Mouse (Mus musculus): ENCODE measurements around the gene Bahcc1. TPM values are rescaled to one million over a fixed set of nuclear protein-coding genes. Genes with fewer than 3 reads are reported as not detected.
A peak's percentile ranks its signal among the peaks of the same experiment; 100 is the strongest.

Gene Bahcc1
- total RNA-seq, 2 experiments from 2014 or later: 8.5 to 11.2 TPM

- intact Hi-C loops (cut with DNase I): no loop called here
These were observed 5.1 kb upstream of the Bahcc1 start for GRCm38 (mm10) chr11:120227571-120228051.

DNA sequence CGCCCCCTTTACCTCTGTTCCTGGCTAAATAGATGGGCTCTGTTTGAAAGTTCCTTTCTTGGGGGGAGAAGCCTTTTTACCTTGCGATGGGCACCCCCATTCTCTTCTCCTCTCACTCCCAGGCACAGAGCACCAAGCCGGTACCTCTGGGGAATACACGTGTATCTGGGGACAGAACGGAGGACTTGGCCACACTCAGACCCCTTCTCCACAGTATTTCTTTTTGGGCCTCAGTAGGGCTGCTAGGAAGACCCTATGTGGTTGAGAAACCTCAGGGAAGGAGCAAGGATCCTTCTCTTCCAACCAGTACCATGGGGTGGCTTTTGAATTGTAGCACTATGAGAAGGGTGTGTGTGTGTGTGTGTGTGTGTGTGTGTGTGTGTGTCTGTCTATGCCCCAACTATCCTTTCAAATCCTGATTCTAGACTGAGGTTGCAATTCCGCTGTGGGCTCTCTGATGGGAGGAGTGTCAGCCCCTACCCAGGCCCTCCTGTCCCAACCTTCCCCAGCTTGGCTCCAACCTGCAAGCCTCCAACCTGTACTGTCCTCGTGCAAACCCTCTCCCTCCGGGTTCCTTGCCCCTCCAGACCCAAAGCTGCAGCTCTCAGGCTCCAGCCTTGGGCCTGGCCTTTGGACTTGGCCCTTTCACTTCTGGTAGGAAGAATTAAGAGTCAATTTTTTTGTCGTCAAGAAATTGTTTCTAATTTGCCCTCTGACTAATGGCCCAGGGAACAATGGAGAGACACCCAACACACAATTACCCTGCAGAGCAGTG, 4.4 kb upstream of the Bahcc1 start:
- no peak for DNase-seq
- intact Hi-C loops (cut with DNase I): no loop called here

More at GRCm38 (mm10) chr11:120227571-120228051, 5.1 kb upstream of the Bahcc1 start:
- DNase-seq: no peak

GRCm38 (mm10) chr11:120228911-120229437, 3.8 kb upstream of the Bahcc1 start:
- intact Hi-C loops (cut with DNase I): no loop called here
- no peak for DNase-seq

DNA sequence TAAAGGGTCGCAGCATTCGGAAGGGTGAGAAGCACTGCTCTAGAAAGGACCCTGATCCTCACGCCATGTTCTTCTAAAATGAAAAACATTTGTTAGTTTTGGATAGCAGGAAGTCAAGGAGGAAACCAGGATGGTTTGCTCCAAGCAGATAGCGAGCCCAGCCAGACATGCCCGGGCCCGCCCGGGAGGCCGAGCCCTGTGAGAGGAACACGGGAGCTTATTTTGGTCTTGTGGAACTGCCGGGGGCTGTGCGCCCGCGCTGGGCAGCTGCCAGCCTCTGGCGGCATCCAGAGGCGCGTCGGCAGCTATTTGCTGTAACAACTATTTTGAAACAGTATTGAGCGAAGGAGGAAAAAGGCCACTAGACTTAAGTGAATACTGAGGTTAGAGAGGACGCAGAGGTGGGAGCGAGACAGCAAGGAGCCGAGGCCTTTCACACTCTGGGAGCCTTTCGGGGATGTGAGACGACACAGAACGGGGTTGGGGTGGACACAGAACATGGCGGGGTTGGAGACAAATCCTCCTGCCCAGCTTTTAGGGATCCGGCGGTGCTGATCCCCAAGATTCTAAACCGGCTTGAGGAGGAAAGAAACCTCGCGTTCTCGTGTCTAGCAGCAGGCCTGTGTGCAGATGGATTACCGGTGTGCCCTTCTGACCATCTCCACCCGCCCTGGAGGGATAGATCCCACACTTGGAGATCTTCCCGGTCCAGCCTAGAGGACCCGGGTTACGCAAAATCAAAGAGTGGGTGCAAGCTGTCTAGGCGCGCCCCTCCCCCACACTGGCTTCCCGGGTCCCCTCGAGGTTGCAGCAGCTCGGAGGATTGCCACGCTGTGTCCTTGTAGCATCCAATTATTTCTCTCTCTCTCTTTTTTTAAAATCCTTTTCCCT, 2.6 kb upstream of the Bahcc1 start:
- DNase-seq: peak; percentile 79 to 84
- intact Hi-C loops (cut with DNase I): loop anchor here (1.0 kb wide), 1 partner anchor 41 kb away; no protein-coding TSS in a partner anchor

DNA sequence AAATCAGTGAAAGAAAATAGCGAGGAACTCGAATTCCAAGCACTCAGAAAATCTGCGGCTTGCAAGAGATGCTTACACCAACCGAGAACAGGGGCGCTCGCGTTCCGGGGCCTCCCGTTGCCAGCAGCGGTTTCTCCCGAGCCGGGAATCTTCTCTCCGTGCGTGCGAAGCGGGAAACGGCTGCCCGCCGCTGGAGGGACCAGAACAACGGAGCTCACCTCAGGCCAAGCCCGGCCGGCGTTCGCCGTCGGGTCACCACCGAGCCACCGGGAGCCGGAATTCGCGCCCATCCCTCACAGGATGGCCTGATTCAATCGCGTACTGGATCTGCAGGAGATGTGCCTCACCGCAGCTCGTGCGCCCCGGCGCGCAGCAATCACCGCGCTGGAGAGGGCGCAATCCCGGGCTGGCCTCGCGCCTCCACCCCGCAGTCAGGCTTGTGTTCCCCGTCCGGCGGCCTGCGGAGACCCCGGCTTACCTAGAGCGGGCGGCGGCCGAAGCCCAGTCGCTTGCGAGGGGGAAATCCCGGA, 1.8 kb upstream of the Bahcc1 start:
- intact Hi-C loops (cut with DNase I): loop anchor here (1.0 kb wide), 1 partner anchor 42 kb away; no protein-coding TSS in a partner anchor
- DNase-seq: peak; percentile 73 to 82

- intact Hi-C loops (cut with DNase I): no loop called here
These were observed 1.4 kb upstream of the Bahcc1 start for GRCm38 (mm10) chr11:120231379-120231778.

DNA sequence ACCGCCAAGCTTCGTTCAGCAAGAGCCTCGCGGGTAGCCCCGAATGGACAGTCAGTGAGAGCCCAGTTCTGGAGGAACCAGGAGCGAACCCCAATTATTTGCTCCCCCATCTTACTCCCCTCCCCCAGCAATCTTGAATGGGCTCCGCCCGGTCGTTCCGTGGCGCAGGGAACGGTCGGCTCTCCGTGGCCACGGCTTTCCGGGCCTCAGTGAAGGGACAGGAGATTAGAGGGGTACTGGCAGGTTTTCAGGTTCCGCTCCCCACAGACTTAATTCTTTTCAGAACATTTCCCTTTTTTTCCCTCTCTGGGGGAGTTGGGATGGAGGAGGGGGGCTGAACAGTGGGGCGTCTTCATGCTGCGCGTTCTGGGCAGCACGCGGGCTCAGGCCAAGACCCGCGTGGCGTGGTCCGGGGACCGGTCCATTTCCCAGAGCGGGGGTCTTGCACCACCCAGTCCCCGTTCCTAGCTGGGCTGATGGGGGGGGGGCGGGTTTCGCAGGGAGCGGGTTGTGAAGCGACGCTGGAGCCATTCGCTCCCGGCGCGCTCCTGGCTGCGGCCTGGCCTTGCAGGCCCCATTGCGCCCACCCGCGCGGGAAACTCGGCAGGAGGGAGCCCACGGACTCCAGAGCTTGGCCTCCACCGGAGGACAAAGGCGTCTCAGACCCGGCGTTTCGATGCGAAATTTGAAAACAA, 841 bp downstream of the Bahcc1 start:
- intact Hi-C loops (cut with DNase I): loop anchor here (2.0 kb wide), 1 partner anchor 115 kb away; the partner anchor contains the start of gene Actg1
- peak in 1 of 2 experiments; percentile 82 for DNase-seq

More at GRCm38 (mm10) chr11:120231379-120231778, 1.4 kb upstream of the Bahcc1 start:
- DNase-seq: peak; percentile 99 to 100

DNA sequence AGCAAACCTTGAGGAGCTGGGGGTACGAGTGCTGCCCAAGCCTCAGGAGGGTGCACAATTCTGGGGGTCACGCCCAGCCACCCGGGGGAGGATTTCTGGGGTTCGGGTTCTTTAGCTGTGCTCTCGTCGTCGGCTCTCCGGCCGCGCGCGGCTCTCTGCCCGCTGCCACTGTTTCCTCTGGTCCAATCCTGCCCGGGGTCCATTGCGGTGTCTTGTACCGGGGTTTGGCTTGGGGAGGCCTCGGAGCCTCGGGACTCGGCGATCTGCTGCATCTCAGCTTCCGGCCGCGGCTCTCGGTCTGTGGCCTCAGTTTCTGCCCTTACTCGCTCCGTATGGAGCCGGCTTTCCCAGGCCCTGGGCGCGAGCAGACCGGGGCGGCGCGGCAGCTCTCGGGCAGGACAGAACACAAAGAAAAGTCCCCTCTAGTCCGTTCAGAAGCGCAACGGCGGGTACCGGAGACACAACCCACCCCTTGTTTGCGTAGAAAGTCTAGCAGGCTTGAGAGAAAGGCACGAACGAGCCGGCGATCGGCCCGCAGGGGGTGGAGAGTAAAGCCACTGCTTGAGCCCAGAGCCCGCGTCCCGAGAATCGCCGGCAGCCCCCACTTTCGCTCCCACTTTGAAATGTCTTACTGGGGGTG, 1.5 kb downstream of the Bahcc1 start:
- intact Hi-C loops (cut with DNase I): no loop called here
- peak; percentile 69 to 83 for DNase-seq

DNA sequence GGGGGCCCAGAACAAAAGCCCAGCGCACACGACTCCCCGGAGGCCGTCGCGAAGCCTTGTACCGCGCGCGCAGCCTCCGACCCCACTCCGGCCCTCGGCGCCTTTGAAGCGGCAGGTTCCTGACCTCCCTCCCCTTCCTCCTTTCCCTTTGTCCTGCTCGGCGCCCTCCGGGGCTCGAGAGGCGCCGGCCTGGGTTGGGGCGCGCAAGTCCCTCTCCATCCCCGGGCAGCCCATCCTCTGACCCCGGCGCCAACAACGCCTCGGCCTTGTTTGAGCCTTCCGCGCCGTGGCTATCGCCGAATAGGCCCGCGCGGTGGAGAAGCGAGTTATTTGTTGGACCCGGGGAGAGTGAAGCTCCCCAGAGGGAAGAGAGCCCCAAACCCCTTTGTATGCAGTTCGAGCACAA, 2.0 kb downstream of the Bahcc1 start:
- intact Hi-C loops (cut with DNase I): loop anchor here (1.0 kb wide), 1 partner anchor 47 kb away; no protein-coding TSS in a partner anchor
- peak in 1 of 2 experiments; percentile 86 for DNase-seq

- intact Hi-C loops (cut with DNase I): loop anchor here (1.0 to 2.0 kb wide), 2 partner anchors 45 to 48 kb away; no protein-coding TSS in a partner anchor
- DNase-seq: peak in 1 of 2 experiments; percentile 84
These were observed 2.8 kb downstream of the Bahcc1 start for GRCm38 (mm10) chr11:120235385-120236113.

GRCm38 (mm10) chr11:120236114-120236437, 3.3 kb downstream of the Bahcc1 start:
- no peak for DNase-seq
- intact Hi-C loops (cut with DNase I): loop anchor here (2.0 kb wide), 1 partner anchor 45 kb away; no protein-coding TSS in a partner anchor

GRCm38 (mm10) chr11:120236438-120237165, 3.9 kb downstream of the Bahcc1 start:
- intact Hi-C loops (cut with DNase I): loop anchor here (2.0 kb wide), 1 partner anchor 44 kb away; no protein-coding TSS in a partner anchor
- peak; percentile 66 to 83 for DNase-seq

DNA sequence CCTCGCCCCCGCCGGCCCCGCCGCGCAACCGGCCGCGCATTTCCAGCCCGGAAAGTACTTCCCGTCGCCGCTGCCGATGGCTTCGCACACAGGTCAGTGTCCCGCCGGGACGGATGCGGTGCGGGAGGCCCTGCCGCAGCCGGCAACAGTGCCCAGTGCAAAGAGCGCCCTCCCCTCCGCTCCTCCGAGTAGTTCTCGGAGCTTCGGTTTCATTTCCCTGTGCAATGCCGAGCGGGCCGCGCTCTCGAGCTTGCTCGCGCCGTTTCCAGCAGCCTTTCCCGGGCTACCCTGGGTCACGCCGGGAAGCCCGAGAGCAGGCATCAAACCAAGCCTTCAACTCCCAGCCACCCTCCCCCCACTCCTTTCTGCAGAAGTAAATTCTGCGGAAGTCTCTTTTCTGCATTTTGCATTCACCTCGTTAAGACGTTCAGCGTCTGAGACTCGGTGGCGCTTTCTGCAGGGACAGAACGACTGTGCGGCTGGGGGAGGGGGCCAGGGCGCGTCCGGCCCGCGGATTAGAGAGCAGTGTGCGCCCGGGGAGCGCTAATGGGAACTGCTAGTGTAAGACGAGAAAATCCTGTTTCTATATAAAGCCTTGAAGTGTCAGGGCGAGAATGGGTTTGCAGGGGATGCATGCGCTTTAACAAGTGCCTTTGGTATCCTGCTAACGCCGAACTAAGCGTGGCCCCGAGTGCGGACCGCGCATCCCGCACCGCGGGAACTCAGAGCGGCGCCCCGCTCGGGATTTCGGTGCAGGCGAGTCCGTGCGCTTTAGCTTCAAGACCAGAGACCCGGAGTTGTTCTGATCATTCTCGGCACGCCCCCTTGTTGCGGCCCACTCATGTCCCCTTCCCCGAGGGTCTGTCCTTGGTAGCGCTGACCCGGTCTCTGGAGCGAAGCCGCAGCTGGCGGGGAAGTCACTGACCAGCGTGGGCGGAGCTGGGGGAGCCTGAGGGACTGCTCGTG, 4.7 kb downstream of the Bahcc1 start:
- intact Hi-C loops (cut with DNase I): loop anchor here (2.0 kb wide), 2 partner anchors 43 to 69 kb away; no protein-coding TSS in a partner anchor
- DNase-seq: peak; percentile 70 to 84

DNA sequence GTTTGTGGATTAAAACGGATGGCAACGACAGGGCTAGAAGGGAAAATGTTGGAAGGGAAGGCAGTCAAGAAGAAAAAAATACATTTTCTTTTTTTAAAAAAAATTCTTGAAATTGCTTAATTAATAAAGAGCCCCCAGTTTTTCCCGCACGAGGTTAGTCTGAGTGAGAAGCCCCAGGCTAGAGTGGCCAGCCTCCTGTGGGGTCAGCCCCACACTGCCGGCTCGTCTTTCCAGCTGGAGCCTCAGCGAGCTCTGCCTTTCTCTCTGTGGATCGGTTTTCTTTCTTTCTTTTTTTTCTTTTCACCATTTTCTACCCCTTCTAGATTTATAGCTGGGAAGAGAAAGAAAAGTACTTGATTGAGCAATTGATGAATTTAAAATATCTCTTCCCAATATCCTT, 5.6 kb downstream of the Bahcc1 start:
- intact Hi-C loops (cut with DNase I): loop anchor here (2.0 kb wide), 1 partner anchor 68 kb away; no protein-coding TSS in a partner anchor

GRCm38 (mm10) chr11:120238751-120239359, 6.1 kb downstream of the Bahcc1 start:
- intact Hi-C loops (cut with DNase I): loop anchor here (2.0 kb wide), 1 partner anchor 68 kb away; no protein-coding TSS in a partner anchor
- DNase-seq: peak in 1 of 2 experiments; percentile 40

More for the DNA sequence above, 5.6 kb downstream of the Bahcc1 start:
- no peak for DNase-seq

DNA sequence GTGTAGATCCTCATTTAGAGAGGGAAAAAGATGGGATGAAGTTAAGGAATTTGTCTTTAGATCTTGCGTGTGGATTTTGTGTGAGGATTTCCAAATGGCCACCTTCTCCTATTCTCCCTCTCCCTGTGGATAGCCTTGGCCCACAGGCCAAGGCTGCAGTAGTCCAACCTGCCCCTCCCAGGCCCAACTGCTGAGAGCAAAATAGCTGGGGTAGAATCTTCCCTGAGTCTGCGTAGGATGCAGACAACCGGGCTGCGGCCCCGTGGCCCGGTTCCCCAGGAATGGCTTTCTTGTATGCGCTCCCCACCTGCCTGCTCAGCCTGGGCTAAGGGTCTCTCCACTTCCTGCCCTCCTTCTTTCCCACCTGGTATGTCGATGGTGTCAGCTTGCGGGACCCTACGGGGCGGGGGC, 6.8 kb downstream of the Bahcc1 start:
- intact Hi-C loops (cut with DNase I): loop anchor here (2.0 kb wide), 1 partner anchor 67 kb away; no protein-coding TSS in a partner anchor
- no peak for DNase-seq
